Mouse (Mus musculus): ENCODE results near the gene Fam71f2.

Gene Fam71f2

DNA sequence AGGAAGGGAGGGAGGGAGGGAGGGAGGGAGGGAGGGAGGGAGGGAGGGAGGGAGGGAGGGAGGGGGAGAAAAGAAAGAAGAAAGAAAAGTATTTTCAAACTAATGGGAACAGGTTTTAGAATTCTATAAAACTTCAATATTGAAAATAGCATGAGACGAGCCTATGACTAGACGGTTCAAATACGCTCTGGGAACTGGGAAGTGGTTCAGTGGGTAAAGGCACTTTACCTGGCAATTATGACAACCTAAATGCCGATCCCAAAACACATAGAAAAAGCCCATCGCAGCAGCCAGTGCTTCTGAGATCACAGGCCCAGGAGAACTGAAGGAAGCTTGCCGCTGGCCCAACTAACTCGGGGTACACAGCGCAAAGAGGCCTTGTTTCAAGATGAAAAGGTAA is at the start of gene Fam71f2:
Gene Fam71f2 (plus strand): TSS at position 301 of the 400 bp plus-strand sequence.
- DNase-seq = no peak

GRCm38 (mm10) chr6:29230386-29230785 is 49.0 kb upstream of the Fam71f2 start:
- no peak for DNase-seq

DNA sequence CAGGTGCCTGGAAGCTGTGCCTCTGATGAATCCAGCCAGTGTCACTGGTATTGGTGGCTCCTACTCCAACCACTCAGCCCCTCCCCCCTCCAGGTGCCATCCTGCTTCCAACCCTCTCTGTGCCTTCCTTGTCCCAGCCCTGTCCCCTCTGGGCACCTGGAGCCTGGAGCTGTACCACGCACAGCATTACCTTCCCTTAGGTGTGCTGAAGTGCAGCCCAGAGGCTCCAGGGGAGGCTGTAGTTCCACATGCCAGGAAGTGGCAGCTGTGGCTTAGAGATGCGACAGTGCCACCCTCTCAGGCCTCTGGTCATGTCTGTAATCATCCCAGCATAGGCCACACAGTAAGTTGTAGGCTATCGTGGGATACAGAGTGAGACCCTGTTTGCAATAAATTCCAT is 47.6 kb upstream of the Fam71f2 start:
- no peak for DNase-seq

DNA sequence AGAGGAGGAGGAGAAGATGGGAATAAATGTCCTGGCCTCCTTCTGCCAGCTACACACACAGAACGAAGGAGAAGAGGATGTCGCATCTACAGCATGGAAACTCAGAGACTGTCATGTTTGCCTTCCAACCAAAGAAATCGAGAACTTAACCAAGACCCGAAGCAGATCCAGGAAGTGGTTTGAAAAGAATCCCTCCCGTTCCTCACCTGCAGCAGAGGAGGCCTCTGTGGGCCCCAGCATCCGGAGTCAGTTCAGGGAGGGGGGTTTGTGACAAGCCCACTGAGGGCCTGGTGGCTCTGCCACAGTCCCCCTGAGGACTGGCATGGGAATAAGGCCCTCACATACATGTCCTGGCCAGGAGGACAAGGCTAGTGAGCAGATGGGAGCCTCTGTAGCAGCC is 47.1 kb upstream of the Fam71f2 start:
- DNase-seq = no peak

DNA sequence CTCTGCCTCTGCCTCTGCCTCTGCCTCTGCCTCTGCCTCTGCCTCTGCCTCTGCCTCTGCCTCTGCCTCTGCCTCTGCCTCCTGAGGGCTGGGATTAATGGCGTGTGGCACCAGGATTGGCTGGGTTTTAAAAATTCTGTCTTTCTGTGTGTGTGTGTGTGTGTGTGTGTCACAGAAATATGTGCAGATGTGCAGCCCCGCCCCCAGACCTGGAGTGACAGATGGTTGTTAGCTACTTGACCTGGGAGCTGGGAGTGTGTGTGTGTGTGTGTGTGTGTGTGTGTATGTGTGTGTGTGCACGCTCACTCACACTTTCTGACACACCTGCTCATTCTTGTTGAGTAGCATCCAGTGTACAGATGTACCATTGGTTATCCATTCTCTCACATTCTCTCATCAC is 45.7 kb upstream of the Fam71f2 start:
- DNase-seq = no peak

- no peak for DNase-seq
Measured at GRCm38 (mm10) chr6:29234272-29234671, 45.1 kb upstream of the Fam71f2 start.

DNA sequence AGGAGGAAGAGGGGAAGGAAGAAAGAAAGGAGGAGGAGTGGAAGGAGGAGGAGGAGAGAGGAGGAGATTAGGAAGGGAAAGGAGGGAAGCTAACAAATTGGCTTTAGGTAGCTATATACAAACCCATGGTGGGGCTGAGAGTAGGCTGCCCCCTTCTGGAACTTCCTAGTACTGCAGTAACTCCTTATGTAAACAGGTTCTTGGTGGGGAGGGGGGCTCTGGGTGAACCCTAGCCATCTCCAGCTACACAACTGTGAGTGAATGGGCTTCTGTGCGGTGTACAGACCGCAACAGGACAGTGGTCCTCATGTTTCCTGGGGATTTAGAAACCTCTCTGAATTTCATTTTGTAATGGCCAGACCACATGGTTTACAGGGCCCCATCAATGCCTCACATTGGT is 38.6 kb upstream of the Fam71f2 start:
- DNase-seq = peak; percentile 61

GRCm38 (mm10) chr6:29241697-29242096 is 37.7 kb upstream of the Fam71f2 start:
- no peak for DNase-seq

DNA sequence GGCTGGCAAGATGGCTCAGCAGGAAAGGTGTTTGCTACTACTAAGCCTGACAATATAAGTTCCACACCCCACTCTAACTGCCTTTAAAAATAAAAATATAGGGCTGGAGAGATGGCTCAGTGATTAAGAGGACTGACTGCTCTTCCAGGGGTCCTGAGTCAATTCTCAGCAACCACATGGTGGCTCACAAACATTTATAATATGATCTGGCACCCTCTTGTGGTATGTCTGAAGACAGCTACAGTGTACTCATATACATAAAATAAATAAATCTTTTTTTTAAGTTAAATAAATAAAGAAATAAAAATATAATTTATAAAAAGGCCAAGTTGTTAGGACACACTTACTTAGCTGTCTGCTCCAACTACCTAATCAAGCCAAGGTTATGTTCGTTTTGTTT is 37.1 kb upstream of the Fam71f2 start:
- DNase-seq = no peak

DNA sequence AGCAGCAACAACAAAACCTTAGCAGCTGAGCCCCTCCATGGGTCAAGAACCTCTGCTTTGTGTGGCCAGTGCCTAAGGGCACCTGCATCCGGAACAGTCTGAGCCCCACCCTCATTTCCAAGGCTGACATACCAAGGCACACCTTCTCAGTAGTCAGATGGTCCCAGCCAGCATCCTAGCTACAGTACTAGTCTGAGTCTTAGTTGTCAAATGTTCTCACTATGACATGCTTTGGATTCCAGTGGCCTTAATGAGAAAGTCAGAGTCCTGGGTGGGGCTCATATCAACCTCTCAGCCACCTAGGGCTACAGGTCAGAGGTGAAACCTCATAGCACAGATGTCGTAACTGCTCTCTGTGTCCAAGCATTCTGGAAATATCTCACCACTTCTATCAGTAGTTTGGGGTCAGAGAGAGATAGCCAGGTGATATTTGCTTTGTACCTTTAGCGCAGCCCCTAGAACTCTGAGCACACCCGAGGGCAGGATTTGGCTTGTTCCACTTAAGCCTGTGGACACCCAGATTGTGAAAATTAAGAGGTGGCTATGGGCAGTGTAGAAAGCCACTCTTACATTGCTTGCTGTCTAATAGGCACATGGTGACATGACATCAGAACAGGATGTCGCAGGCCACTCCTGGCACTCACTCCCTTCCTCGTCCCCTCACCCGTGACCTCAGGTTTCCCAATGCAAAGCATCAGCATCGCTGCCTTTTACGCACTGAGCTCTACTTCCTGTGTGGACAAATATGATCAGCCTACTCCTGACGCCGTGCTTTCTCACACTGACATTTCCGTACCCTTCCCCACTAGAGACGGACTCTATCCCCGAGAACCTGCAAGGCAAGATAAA is 33.9 kb upstream of the Fam71f2 start:
- no peak for DNase-seq

- DNase-seq = no peak
Measured at GRCm38 (mm10) chr6:29246183-29246582, 33.2 kb upstream of the Fam71f2 start.

DNA sequence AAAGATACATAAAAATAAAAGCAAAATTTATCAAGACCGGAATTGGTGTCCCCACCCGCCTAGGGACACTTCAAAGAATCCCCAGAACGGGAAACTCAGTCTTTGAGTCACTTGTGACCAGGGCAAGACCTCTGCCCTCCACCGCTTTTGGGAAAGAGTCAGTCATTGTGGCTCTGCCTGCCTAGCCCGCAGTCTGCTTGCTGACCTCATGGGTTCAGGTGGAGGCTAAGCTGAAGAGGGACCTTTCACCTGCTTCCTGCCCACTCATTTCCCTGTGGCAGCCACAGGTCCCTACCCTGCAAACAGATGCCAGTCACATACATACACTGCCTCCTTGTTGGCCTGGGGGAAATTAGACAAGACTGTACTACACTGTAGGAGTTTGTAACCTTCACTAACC is 32.8 kb upstream of the Fam71f2 start:
- no peak for DNase-seq

GRCm38 (mm10) chr6:29247072-29247471 is 32.3 kb upstream of the Fam71f2 start:
- DNase-seq = no peak

GRCm38 (mm10) chr6:29259418-29259817 is 20.0 kb upstream of the Fam71f2 start:
- DNase-seq = no peak

DNA sequence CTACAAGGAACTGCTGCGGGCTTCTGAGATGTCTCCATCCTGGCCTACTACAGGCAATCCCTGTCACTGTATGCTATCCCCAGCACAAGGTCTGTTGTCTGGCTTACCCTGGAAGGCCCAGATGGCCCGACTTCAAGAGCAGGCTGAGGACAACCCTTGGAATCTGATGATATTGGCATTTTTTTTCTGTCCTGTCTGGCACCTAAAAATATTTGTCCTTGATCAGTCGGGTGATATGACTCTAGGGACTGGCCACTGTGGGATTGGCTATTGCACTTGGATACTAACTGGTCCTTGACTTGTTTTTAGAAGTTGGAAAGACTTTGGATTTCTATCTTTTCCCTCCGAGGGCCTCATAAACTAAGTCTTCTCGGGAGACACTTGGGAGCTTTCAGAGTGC is 17.6 kb upstream of the Fam71f2 start:
- no peak for DNase-seq

DNA sequence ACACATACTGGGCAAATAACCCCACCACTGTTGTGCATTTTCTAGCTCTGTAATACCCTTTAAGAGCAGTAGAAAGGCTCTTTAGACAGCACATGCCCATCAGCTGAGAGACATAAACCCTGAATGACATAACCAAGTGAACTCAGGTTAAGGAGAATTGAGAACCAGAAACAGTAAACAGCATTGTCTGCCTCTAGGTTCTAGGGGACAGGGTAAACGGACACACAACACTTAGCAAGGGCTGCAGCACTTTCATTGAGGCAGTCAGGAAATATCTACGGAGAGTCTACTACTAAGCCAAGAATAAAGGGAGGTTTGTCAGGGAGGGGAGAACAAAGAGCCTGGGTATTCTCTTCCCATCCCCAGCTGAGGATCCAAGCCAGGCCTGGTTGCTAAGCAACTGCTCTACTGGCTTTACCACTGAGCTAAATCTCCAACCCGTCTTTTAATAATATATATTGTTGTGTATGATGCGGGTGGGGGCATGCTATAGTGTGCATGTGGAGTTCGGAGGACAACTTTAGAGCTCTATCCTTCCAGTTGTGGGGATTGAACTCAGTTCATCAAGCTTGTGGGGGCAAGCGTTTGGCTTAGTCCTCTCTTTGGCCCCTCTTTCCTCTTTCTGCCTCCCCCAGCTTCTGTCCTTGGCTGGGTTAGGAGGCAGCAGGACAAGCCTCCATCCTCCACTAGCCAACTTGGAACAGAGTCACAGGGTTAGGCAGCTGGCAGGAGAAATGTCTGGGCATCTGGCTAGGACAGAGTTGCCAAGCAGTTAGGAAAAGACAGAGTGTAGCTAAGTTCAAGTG is 15.5 kb upstream of the Fam71f2 start:
- DNase-seq = peak; percentile 22

DNA sequence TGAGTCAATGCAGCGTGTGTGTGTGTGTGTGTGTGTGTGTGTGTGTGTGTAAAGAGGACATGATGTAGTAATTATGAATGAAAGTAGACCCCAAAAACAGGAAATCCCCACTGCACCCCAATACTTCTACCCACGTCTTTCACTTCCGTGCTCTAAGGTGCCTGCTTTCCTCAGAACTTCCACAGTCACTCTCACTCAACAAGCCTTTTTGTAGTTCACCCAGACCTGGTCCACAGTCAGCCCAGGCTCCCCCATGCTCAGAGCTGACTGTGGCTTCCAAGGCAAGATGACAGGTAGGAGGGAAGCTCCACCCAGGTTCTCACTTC is 15.0 kb upstream of the Fam71f2 start:
- no peak for DNase-seq

GRCm38 (mm10) chr6:29266936-29267335 is 12.5 kb upstream of the Fam71f2 start:
- DNase-seq = no peak

DNA sequence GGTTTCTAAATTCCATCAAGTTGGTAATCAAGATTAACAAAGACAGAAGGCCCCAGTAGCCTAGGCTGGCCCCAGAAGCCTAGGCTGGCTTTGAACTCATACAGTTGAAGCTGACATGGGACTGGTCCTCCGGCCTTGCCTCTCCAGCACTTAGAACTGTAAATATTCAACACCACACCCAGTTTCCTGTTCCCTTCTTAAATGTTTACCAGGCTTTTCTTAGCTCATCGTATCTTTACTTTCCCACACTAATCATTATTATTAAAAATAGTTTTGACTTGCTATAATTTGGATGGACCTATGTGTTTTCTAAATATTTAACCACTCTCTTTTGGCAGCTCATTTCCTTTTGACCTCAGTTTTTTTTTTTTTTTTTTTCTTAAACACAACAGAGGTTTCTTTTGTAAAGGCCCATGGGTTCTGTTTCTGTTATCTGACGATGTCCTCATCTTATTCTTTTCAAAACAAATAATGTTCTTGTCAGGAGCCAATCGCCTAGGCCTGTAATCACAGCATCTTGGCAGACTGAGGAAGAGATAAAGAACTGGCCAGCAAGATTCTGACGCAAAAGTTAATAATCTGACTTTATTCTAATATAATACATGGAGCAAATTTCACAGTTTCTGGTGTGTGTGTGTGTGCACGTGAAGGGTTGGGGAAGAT is 10.3 kb upstream of the Fam71f2 start:
- no peak for DNase-seq

- DNase-seq = peak; percentile 15
Measured at GRCm38 (mm10) chr6:29270961-29271360, 8.4 kb upstream of the Fam71f2 start.

- DNase-seq = peak; percentile 89
Measured at GRCm38 (mm10) chr6:29272312-29273072, 6.9 kb upstream of the Fam71f2 start, which contains the start of gene Hilpda. TSS of gene Hilpda (plus strand) at chr6:29272488.

DNA sequence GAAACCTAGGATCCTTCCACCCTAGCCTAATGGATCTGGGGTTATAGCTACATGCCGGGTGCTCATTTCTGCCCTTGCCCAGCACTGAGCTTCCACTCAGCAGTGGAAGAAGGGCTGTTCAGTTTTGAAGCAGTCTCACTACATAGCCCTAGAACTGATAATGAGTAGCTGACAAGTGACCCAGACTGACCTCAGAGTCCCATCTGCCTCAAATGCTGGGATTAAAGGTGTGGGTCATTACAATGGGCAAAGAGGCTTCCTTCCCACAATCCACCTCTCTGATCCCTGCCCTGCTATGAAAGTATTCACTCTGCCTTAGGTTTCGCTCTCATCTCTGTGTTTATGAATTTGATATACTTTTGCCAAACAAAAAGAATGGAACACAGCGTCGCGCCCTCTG is 2.6 kb upstream of the Fam71f2 start:
- DNase-seq = no peak

Data from cerebellum, adult 9-10 months (tissue).